Mouse (Mus musculus) mesoderm, embryonic 11.5 days (tissue): ENCODE data around the gene Bean1.
"Not testable (repeated sequence)": the region's sequence is repeated elsewhere in the genome, so short reads cannot be mapped to it uniquely, and the experiment has no call there.

ENCODE experiments used
- DNase-seq: peaks from one replicate; pipeline ENCODE4 v3.0.0-alpha.2; 2012; ENCODE audit warnings: low read depth, low spot score

The Bean1 gene

GRCm38 (mm10) chr8:104242038-104242644, 71.9 kb downstream of the Bean1 start:
- no peak for DNase-seq

DNA sequence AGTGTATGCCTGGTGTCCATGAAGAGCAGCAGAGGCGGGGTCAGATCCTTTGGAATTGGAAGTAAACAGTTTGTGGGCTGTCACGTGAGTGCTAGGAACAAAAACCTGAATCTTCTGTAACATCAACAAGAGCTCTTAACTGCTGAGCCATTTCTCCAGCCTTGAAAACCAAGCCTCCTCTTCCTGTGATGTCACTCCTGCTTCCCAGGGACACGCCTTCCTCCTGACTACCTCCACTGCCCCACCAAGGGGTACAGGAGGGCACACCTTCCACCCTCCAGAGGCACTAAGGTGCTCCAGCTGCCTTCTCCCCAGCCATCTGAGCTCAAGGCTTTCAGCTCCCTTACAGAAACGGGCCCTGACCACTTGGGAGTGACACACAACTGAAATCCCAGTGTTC, 76.4 kb downstream of the Bean1 start:
- no peak for DNase-seq

DNA sequence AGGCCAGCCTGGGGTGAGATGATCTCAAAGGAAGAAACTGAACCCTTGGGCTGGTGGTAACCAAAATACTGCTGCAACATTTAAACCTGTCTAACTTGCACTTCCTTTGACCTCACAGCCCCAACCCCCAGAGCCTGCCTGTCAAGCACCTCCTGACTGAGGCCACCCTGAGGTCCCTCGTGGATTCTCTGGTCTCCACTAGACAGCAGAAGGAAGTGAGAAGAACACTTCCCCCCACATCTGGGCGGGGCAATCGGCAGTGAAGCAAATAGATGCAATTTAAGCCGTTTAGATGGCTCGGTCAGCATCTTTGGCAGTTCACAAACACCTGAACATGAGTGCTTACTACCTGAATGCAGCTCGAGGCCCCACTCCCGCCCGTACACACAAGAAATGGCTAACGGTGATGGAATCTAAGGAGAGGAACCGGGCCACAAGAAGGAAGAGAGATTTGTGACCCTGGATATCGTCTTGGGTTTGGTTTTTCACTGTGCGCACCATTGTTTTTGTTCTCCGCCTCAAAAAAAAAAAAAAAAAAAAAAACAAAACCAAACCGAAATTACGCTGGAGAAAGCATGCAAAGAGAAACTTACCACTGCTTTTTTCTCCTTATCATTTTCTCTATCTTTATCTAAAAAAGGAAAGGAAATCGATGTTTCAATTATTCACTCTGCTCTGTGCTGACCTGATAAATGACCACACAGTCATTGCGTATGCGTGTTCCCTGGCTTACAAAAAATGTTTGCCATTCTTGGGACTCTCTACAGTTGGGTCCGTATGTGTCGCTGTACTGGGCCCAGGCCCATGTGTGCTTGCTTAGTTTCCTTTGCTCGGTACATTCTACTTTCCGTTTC, 77.0 kb downstream of the Bean1 start:
- DNase-seq: no peak

DNA sequence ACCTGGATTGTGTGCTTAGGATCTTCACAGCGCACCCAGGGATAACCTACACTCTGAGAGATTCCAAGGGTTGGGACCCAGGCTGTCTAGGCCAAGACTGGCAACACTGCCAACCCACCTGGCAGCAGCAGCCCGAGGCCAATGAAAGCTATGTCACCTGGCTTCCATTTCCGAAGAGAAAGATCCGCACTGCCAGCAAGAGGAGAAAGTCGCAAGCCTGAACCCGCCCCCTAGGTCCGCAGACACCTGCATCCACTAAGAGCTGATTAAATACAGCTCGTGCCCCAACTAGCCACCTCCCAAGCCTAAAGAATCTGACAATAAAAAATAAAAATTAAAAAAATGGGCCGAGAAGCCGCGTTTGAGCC, 77.7 kb downstream of the Bean1 start:
- DNase-seq: no peak

- peak; percentile 69 for DNase-seq
Observed at GRCm38 (mm10) chr8:104248276-104248675, 78.0 kb downstream of the Bean1 start, which contains the start of gene Tk2. Gene Tk2, minus strand, starts transcription at chr8:104248558.

GRCm38 (mm10) chr8:104249442-104249996, 79.3 kb downstream of the Bean1 start:
- no peak for DNase-seq

DNA sequence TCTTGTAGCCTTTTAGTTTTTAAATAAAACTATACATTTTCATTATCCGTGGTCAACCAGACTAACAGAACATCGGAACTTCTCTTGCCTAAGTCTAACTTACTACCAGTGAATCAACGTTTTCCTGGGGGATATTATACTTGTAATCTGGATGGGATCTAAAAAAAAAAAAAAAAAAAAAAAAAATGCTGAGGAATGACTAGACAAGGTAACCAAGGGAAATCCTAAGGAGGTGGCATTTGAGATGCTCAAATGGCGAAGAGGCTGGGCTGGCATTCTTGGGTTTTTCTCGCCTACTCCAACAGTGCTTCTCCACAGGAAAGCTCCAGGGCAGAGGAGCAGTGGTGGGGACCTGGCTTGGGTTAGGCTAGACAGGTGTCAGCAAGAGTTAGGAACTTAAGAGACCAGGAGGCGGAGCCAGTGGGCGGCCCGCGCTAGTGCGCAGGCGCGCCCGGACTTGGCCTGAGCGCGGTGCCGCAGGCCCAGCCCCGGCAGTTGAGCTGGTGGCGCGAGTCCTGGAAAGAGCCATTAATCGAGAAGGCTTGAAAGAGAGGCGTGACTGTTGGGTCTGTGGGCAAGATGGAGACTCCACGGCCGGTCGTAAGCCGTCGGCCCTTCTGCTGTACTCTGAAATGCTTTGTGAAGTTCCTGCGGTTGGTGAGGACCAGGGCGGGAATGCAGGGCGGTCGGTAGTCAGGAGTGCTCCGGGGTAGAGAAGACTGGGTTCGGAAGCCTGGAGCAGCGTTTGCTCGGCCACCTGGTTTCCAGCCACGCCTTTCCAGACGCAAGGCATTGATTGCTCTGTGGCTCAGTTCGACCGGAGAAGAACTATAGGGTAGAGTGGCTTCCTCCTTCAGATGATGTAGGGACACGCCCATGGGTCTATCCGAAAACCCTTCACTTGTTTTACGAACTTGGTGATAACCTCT, 80.5 kb downstream of the Bean1 start, which contains the start of gene Cklf:
TSS of gene Cklf (plus strand) at position 423 of the 929 bp plus-strand sequence.
- DNase-seq: peak; percentile 97

- DNase-seq: no peak
Observed at GRCm38 (mm10) chr8:104251461-104251860, 81.2 kb downstream of the Bean1 start.

- DNase-seq: no peak
Observed at GRCm38 (mm10) chr8:104253016-104253415, 82.8 kb downstream of the Bean1 start.

DNA sequence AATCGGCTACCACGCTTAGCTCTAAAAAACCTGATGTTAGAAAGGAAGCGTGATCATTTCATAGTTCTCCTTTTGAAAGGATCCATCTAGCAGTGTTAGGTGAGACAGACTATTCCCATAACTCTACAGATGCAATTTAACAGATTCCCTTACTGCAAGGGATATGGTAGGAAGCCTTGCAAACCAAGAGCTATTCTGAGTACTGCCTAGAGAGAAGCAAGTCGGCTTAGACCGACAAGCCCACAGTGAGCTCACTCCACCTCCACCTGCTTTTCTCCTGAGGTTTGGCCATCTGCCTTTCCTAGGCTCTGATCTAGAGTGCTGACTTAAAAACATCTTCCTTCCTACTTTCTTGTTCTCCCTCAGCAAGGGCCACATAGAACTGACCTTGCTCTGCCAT, 91.6 kb downstream of the Bean1 start:
- not testable (repeated sequence) for DNase-seq

- not testable (repeated sequence) for DNase-seq
Observed at GRCm38 (mm10) chr8:104264271-104264935, 94.2 kb downstream of the Bean1 start.

DNA sequence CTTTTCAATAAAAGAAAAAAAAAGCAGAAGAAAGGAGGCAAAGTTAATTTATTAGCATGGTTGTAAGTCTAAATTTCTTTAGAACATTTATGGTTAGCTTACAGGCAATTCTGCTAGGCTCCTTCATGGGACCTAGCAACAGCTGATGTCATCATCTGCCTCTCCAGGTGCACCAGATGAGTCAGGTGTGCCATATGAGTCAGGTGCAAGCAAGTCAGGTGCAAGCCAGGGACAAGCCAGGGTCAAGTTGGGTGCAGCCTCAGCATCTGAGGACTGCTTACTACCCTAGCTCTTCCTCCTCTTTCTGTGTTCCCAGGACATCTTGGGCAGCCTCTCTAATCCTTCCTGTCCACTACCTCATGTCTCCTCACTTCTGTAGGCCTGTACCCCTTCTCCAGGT, 98.1 kb downstream of the Bean1 start:
- no peak for DNase-seq
